Mouse (Mus musculus) large intestine, adult 2 months (tissue): Measurements from ENCODE around the gene Aldh1a7. TPM values are rescaled to one million over a fixed set of nuclear protein-coding genes. Genes with fewer than 3 reads are reported as not detected.
"Not testable (repeated sequence)": the region's sequence is repeated elsewhere in the genome, so short reads cannot be mapped to it uniquely, and the experiment has no call there.

Experiments
- DNase-seq: peaks from one replicate; pipeline ENCODE4 v3.0.0-alpha.2; 2012; ENCODE audit warnings: low read depth, low spot score
- WGBS: fragments of 180-500 bp; shearing (Covaris S2); methylation state at CpG from one replicate; pipeline ENCODE4 v1.1.7; 2018; 5-methylcytosine and 5-hydroxymethylcytosine counted together
- polyA plus RNA-seq: library from polyadenylated mRNA; depleted of rRNA; stranded (reverse); fragments of >200 nt; gene quantifications from 2 replicates; pipeline ENCODE4 v1.2.3, GENCODE M21; 2012; rRNA removed

Aldh1a7 gene
- polyA plus RNA-seq, 1 experiment, result 5.5 TPM

DNA sequence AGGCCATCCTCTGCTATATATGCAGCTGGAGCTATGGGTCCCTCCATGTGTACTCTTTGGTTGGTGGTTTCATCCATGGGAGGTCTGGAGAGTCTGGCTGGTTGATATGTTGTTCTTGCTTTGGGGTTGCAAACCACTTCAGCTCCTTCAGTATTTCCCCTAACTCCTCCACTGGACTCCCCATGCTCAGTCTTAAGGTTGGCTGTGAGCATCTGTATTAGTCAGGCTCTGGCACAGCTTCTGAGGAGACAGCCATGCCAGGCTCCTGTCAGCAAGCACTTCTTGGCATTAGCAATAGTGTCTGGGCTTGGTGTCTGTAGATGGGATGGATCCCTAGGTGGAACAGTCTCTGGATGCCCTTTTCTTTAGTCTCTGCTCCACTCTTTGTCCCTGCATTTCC is 79.9 kb downstream of the Aldh1a7 start:
- DNase-seq, result not testable (repeated sequence)

GRCm38 (mm10) chr19:20644346-20644745 is 83.0 kb downstream of the Aldh1a7 start:
- 84% methylated on average over 3 of the region's 3 CpGs for WGBS
- DNase-seq, result no peak

Other genes starting within 250 kb of the Aldh1a7 start
- gene Aldh1a1, start 234.8 kb downstream of the Aldh1a7 start, polyA plus RNA-seq, result 33.0 and 37.6 TPM in 2 replicates
- gene Tmc1, start 226.6 kb upstream of the Aldh1a7 start, polyA plus RNA-seq, result 0.04 and 0.16 TPM in 2 replicates